Mouse (Mus musculus) ovary, adult 18-20 months (tissue): ENCODE data around the gene Sacs.

Source experiments
- DNase-seq: peaks from one replicate; pipeline ENCODE4 v3.0.0; 2022; ENCODE audit warnings: low spot score, mixed read lengths

Sacs gene

GRCm38 (mm10) chr14:61238751-61239150 is 100.5 kb downstream of the Sacs start:
- no peak for DNase-seq

- DNase-seq: no peak
Measured at GRCm38 (mm10) chr14:61242611-61243010, 104.4 kb downstream of the Sacs start.

- no peak for DNase-seq
Measured at GRCm38 (mm10) chr14:61246444-61246843, 108.2 kb downstream of the Sacs start.

GRCm38 (mm10) chr14:61252596-61253388 is 114.5 kb downstream of the Sacs start:
- no peak for DNase-seq

GRCm38 (mm10) chr14:61258352-61258751 is 120.1 kb downstream of the Sacs start, which contains the start of gene Sgcg:
Gene Sgcg, minus strand, starts transcription at chr14:61258490.
- no peak for DNase-seq

GRCm38 (mm10) chr14:61259084-61259483 is 120.8 kb downstream of the Sacs start:
- no peak for DNase-seq

GRCm38 (mm10) chr14:61267908-61268475 is 129.7 kb downstream of the Sacs start:
- no peak for DNase-seq

- no peak for DNase-seq
Measured at GRCm38 (mm10) chr14:61274414-61275198, 136.3 kb downstream of the Sacs start.

GRCm38 (mm10) chr14:61277285-61277684 is 139.0 kb downstream of the Sacs start:
- no peak for DNase-seq

- DNase-seq: no peak
Measured at GRCm38 (mm10) chr14:61278676-61279300, 140.5 kb downstream of the Sacs start.

GRCm38 (mm10) chr14:61288606-61289286 is 150.5 kb downstream of the Sacs start:
- DNase-seq: no peak
